Comparison of ENCODE assay signal across 15 mouse cellular contexts in genomic region chr15:51248034-51248788, GRCm38 (mm10).
DNase-seq lines count a peak whose midpoint lies in the region; ATAC-seq lines count a peak whose summit lies in the region.
"Had no signal": no experiment of that assay in that cellular context is flagged by ENCODE, and none has a peak within 500 bp of the region (broad histone marks: within the 10 kb centered on the region; RNA-seq: fewer than 3 reads in every experiment).

No protein-coding gene starts in this region.

- H3K27ac ChIP-seq in heart, embryonic 12.5 days (ENCODE audit: poor library complexity, severe bottlenecking): no peak overlapping the region
- H3K27ac ChIP-seq in midbrain, embryonic 16.5 days (ENCODE audit: low read length): no peak overlapping the region
- H3K27ac ChIP-seq: forebrain, embryonic 13.5 days; liver, embryonic 14.5 days; neural tube, embryonic 13.5 days had no signal

- H3K36me3 ChIP-seq in heart, embryonic 12.5 days: no peaks in the 10 kb centered on the region
- no peaks in the 10 kb centered on the region for H3K36me3 ChIP-seq in midbrain, embryonic 16.5 days (ENCODE audit: control insufficient read depth, insufficient read depth, low read length)
- H3K36me3 ChIP-seq: neural tube, embryonic 13.5 days had no signal

- no peak overlapping the region for H3K4me2 ChIP-seq in heart, embryonic 12.5 days
- H3K4me2 ChIP-seq in midbrain, embryonic 16.5 days (ENCODE audit: low read length): no peak overlapping the region
- H3K4me2 ChIP-seq: forebrain, embryonic 13.5 days; neural tube, embryonic 13.5 days had no signal

- peak; percentile 97 for DNase-seq in heart, adult 11 months
- peak; percentile 67 for DNase-seq in adipocyte (ENCODE audit: low spot score)
- DNase-seq in heart, postnatal 25 days (ENCODE audit: low spot score): peak; percentile 48
- peak; percentile 35 for DNase-seq in lung, postnatal 25 days (ENCODE audit: low spot score)
- no peak for DNase-seq in kidney, postnatal 14 days
- no peak for DNase-seq in spleen, postnatal 36 days (ENCODE audit: low spot score in 2 of 2)
- DNase-seq: adrenal gland, postnatal 36 days; cerebellum, adult 9-10 months; kidney, adult 8-10 months; thymus, adult 18-20 months had no signal

- H3K27me3 ChIP-seq in heart, embryonic 12.5 days (replicated peaks): no peaks in the 10 kb centered on the region
- H3K27me3 ChIP-seq in midbrain, embryonic 16.5 days (ENCODE audit: control insufficient read depth, insufficient read depth, low read depth, low read length): no peaks in the 10 kb centered on the region
- H3K27me3 ChIP-seq: forebrain, embryonic 13.5 days; neural tube, embryonic 13.5 days had no signal

- no peak overlapping the region for H3K4me3 ChIP-seq in heart, embryonic 12.5 days
- H3K4me3 ChIP-seq in midbrain, embryonic 16.5 days (ENCODE audit: low read depth, low read length): no peak overlapping the region
- H3K4me3 ChIP-seq: forebrain, embryonic 13.5 days; neural tube, embryonic 13.5 days had no signal

- no peak for ATAC-seq in heart, embryonic 12.5 days (ENCODE audit: insufficient number of reproducible peaks, low FRiP score)
- no peak for ATAC-seq in midbrain, embryonic 16.5 days
- ATAC-seq: forebrain, embryonic 13.5 days had no signal

- intact Hi-C loops in heart, postnatal 25 days (cut with DNase I): no loop called here

- 55% methylated on average over 8 of the region's 8 CpGs for WGBS in heart, embryonic 12.5 days
- WGBS in midbrain, embryonic 16.5 days: 87% methylated on average over 8 of the region's 8 CpGs

- H3K9ac ChIP-seq in heart, embryonic 12.5 days: no peak overlapping the region
- no peak overlapping the region for H3K9ac ChIP-seq in midbrain, embryonic 16.5 days (ENCODE audit: low read depth, low read length)
- H3K9ac ChIP-seq: forebrain, embryonic 13.5 days; liver, embryonic 14.5 days; neural tube, embryonic 13.5 days had no signal

- no peaks in the 10 kb centered on the region for H3K4me1 ChIP-seq in heart, embryonic 12.5 days (replicated peaks)
- H3K4me1 ChIP-seq in midbrain, embryonic 16.5 days (ENCODE audit: control insufficient read depth, insufficient read depth, low read length): no peaks in the 10 kb centered on the region
- H3K4me1 ChIP-seq: forebrain, embryonic 13.5 days; neural tube, embryonic 13.5 days had no signal

- no peaks in the 10 kb centered on the region for H3K9me3 ChIP-seq in heart, embryonic 12.5 days (replicated peaks)
- no peaks in the 10 kb centered on the region for H3K9me3 ChIP-seq in midbrain, embryonic 16.5 days (replicated peaks; ENCODE audit: control insufficient read depth, low read length, poor library complexity, severe bottlenecking)
- H3K9me3 ChIP-seq: forebrain, embryonic 13.5 days; neural tube, embryonic 13.5 days had no signal

Comparison
In these comparisons a context has a peak if more than half of its experiments do, and no peak if none do; other contexts are left out.
1. DNase-seq: peak in heart, adult 11 months (single experiment), adipocyte (single experiment), heart, postnatal 25 days (single experiment) and lung, postnatal 25 days (single experiment); none in kidney, postnatal 14 days (single experiment) and spleen, postnatal 36 days (0 of 2).